Mouse (Mus musculus) frontal cortex, adult 2 months (tissue): Measurements from ENCODE around the gene Ccdc115. TPM values are rescaled to one million over a fixed set of nuclear protein-coding genes. Genes with fewer than 3 reads are reported as not detected.

Experiments used
- DNase-seq, 2 experiments: peaks; one replicate each; pipeline ENCODE4 v3.0.0; 2022; ENCODE audit warnings: low spot score in 1 of 2; ENCODE audit errors: extremely low spot score in 1 of 2
- polyA plus RNA-seq: library from polyadenylated mRNA; depleted of rRNA; stranded (reverse); fragments of >200 nt; gene quantifications from 2 replicates; pipeline ENCODE4 v1.2.3, GENCODE M21; 2012; rRNA removed

The Ccdc115 gene
- 35.7 and 36.4 TPM in 2 replicates for polyA plus RNA-seq

- DNase-seq, result peak; percentile 95 to 97
Observed at GRCm38 (mm10) chr1:34439215-34439960, at the start of gene Ccdc115, which contains the start of gene Imp4. Gene Ccdc115 (minus strand): TSS chr1:34439672. Gene Imp4 (plus strand): TSS chr1:34439851.

- no peak for DNase-seq
Observed at GRCm38 (mm10) chr1:34487383-34487782, 47.9 kb upstream of the Ccdc115 start.

GRCm38 (mm10) chr1:34485461-34486188, 46.2 kb upstream of the Ccdc115 start:
- peak in 1 of 2 experiments; percentile 73 for DNase-seq

GRCm38 (mm10) chr1:34484470-34484869, 45.0 kb upstream of the Ccdc115 start:
- DNase-seq, result no peak

- DNase-seq, result no peak
Observed at GRCm38 (mm10) chr1:34481920-34482669, 42.6 kb upstream of the Ccdc115 start.

GRCm38 (mm10) chr1:34480801-34481200, 41.3 kb upstream of the Ccdc115 start:
- no peak for DNase-seq

- no peak for DNase-seq
Observed at GRCm38 (mm10) chr1:34478891-34479655, 39.6 kb upstream of the Ccdc115 start.

- DNase-seq, result no peak
Observed at GRCm38 (mm10) chr1:34472427-34473300, 33.2 kb upstream of the Ccdc115 start.

GRCm38 (mm10) chr1:34469801-34470200, 30.3 kb upstream of the Ccdc115 start:
- no peak for DNase-seq

GRCm38 (mm10) chr1:34468500-34468899, 29.0 kb upstream of the Ccdc115 start:
- no peak for DNase-seq

GRCm38 (mm10) chr1:34468051-34468450, 28.6 kb upstream of the Ccdc115 start:
- no peak for DNase-seq

GRCm38 (mm10) chr1:34465445-34465844, 26.0 kb upstream of the Ccdc115 start:
- DNase-seq, result no peak

- no peak for DNase-seq
Observed at GRCm38 (mm10) chr1:34464310-34464817, 24.9 kb upstream of the Ccdc115 start.

- peak in 1 of 2 experiments; percentile 71 for DNase-seq
Observed at GRCm38 (mm10) chr1:34462766-34463165, 23.3 kb upstream of the Ccdc115 start.

GRCm38 (mm10) chr1:34460061-34460441, 20.6 kb upstream of the Ccdc115 start:
- DNase-seq, result no peak

GRCm38 (mm10) chr1:34459284-34460060, 20.0 kb upstream of the Ccdc115 start, which contains the start of gene Ptpn18:
Gene Ptpn18 (plus strand): TSS chr1:34459762.
- peak; percentile 66 to 94 for DNase-seq

GRCm38 (mm10) chr1:34458431-34458830, 19.0 kb upstream of the Ccdc115 start:
- DNase-seq, result no peak

- DNase-seq, result no peak
Observed at GRCm38 (mm10) chr1:34443124-34443523, 3.7 kb upstream of the Ccdc115 start.
